Mouse (Mus musculus) layer of hippocampus, postnatal 14 days (tissue): ENCODE data around the gene Prr14. TPM values are rescaled to one million over a fixed set of nuclear protein-coding genes. Genes with fewer than 3 reads are reported as not detected.
"Not testable (repeated sequence)": the region's sequence is repeated elsewhere in the genome, so short reads cannot be mapped to it uniquely, and the experiment has no call there.

Experiments
- DNase-seq, 2 experiments: peaks; one replicate each; pipeline ENCODE4 v3.0.0; 2021 to 2022; ENCODE audit warnings: low spot score in 2 of 2, mixed read lengths in 1 of 2
- long read RNA-seq, 2 experiments: library from polyadenylated mRNA; stranded (forward); transcript quantifications; one replicate each; pipeline ENCODE4 v2.0.0; 2021
- total RNA-seq, 2 experiments: library from RNA; stranded (reverse); gene quantifications; 2 replicates each; pipeline ENCODE4 v1.2.3; 2021

The Prr14 gene
- total RNA-seq = 10 to 100 TPM; 29.4 to 31.3 TPM
- long read RNA-seq, experiment 1, transcript Prr14-201 (11 exons, 2,402 nt) = major isoform, 6 of 16 reads
- long read RNA-seq, experiment 1, partial matches to known transcripts = 5 of 16 reads
- long read RNA-seq, experiment 1, other reads (novel, unspliced or antisense) = 4 of 16 reads
- long read RNA-seq, experiment 2, transcript Prr14-201 (11 exons, 2,402 nt) = major isoform, 7 of 27 reads
- long read RNA-seq, experiment 2, partial matches to known transcripts = 5 of 27 reads
- long read RNA-seq, experiment 2, other reads (novel, unspliced or antisense) = 10 of 27 reads

GRCm38 (mm10) chr7:127459311-127459710 is at the start of gene Prr14:
Gene Prr14 (plus strand): TSS chr7:127459611.
- DNase-seq = not testable (repeated sequence)

- DNase-seq = no peak
Observed at GRCm38 (mm10) chr7:127411418-127411817, 48.0 kb upstream of the Prr14 start.

GRCm38 (mm10) chr7:127421388-127422191 is 37.8 kb upstream of the Prr14 start, which contains the start of gene Zfp688:
Gene Zfp688 (minus strand): TSS chr7:127422068.
- DNase-seq = peak; percentile 89 to 90

DNA sequence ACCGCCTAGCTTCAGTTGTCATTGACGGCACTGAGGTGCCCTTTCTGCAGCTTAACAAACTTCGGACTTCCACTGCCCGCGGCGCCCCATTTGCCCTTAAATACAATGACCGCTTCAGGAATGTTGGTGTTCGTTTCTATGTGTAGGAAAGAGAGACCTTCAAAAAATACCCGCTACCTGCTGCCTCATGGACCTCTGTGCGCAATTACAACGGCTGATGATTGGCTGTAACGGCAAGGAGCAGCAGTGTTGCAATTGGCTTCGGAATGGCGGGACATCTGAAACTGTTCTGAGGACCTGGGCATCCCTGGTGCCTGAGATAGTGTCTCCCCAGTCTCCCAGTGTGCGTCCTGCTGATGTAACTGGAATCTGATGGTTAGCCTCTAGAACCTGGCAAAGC is 37.2 kb upstream of the Prr14 start:
- peak; percentile 28 to 42 for DNase-seq

DNA sequence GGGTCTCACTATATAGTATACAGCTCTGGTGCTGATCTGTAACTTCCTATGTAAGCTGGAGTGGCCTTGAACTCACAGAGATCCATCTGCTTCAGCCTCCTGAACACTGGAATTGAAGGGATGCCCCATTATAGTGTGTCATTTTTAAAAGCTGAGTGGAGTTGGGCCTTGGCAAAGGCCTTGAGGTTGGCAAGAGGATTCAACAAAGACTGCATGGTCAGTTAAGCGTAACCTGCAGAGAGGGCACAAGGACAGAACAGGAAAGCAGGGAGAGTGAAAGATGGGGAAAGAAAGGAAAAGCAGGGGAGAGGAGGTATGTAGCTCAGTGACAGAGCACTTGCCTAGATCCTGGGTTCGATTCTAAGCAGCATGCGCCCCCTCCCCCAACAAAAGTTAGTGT is 34.1 kb upstream of the Prr14 start:
- DNase-seq = no peak

- no peak for DNase-seq
Observed at GRCm38 (mm10) chr7:127425911-127426310, 33.5 kb upstream of the Prr14 start.

GRCm38 (mm10) chr7:127426354-127426753 is 33.1 kb upstream of the Prr14 start:
- no peak for DNase-seq

GRCm38 (mm10) chr7:127435206-127435605 is 24.2 kb upstream of the Prr14 start:
- no peak for DNase-seq

GRCm38 (mm10) chr7:127437724-127438123 is 21.7 kb upstream of the Prr14 start:
- DNase-seq = no peak

- no peak for DNase-seq
Observed at GRCm38 (mm10) chr7:127443976-127444375, 15.4 kb upstream of the Prr14 start.

GRCm38 (mm10) chr7:127448521-127449300 is 10.7 kb upstream of the Prr14 start, which contains the start of gene Zfp689:
Gene Zfp689 (minus strand): TSS chr7:127449158.
- DNase-seq = peak; percentile 92 to 97

DNA sequence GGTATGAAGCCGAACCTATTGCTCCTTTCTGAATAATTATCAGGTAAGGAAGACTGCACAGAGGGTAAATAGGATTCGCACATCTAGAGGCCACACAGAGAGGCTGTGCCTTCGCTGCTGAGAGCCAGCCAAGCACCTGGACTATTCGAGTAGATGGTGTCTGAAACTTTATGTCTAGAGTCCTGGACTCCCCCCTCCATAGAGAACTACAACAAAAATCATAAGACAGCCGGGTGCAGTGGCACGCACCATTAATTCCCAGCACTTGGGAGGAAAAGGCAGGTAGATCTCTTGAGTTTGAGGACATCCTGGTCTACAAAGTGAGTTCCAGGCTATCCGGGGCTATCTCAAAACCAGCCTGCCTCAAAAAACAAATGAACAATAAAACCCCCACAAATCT is 9.4 kb upstream of the Prr14 start:
- no peak for DNase-seq

- DNase-seq = no peak
Observed at GRCm38 (mm10) chr7:127453056-127453455, 6.4 kb upstream of the Prr14 start.

DNA sequence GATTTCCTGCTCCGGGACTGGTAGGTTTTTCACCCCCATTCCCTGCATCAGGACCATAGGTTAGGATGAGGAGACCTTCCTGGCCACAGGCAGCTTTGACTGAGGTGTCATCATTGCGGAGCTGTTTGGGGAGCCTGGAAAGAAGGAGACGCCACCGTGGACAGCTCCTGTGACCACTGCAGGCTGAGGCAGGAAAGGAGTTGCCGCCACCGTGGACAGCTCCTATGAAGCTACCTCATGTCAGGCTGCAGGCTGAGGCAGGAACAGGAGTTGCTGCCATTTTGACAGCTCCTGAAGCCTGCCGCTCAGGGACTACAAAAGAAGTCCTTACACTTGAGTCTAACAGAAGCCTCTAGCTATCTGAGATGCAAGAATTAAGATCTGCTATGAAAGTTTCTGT is 4.5 kb upstream of the Prr14 start:
- DNase-seq = no peak

DNA sequence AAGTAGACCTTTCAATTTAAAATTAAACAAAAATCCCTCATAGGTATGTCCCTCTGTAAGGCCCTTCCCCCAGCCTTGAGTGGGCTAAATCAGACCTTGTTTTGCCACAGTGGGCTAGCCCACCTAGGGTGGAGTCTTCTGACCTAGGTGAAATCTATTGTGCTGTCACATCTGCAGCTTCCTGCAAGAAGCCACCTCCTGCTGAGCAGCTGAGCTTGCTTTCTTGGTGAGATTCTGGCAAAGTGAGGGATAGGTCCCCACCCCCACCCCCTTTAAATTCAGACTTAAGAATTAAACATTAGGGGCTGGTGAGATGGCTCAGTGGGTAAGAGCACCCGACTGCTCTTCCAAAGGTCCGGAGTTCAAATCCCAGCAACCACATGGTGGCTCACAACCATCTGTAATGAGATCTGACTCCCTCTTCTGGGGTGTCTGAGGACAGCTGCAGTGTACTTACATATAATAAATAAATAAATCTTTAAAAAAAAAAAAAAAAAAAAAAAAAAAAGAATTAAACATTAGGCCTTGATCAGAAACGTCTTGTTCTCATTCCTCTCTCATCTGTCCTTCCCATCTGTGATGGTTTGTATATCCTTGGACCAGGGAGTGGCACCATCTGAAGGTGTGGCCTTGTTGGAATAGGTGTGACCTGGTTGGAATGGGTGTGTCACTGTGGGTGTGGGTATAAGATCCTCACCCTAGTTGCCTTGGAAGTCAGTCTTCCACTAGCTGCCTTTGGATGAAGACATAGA is 864 bp upstream of the Prr14 start:
- not testable (repeated sequence) for DNase-seq

DNA sequence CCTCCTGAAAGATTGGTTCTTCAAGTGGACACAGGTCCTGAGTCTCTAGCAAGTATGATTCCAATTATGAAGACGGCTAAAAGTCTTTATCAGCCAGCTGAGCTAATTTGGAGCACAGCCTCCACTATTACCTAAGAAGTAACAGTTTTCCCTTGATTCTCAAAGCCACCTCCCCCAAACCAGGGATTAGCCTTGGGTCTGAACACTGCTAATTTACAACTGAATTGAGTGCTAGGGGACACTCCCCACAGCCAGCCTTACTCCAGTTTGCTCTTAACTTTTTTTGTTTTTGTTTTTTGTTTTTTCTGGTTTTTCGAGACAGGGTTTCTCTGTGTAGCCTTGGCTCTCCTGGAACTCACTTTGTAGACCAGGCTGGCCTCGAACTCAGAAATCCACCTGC is 5.8 kb downstream of the Prr14 start:
- DNase-seq = no peak

DNA sequence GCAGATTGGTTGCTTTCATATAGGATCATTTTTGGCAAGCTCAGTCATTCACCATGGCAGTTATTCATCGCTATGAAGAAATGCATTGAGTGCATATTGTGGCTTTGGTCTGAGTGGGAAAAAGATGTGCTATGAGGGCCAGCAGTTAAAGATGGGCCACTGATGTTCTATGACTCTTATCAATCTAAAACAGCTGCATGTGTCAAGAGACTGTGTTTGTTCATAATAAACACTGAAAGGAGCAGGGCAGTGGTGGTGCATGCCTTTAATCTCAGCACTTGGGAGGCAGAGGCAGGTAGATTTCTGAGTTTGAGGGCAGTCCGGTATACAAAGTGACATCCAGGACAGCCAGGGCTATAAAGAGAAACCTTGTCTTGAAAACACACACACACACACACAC is 6.3 kb downstream of the Prr14 start:
- not testable (repeated sequence) for DNase-seq

- DNase-seq = no peak
Observed at GRCm38 (mm10) chr7:127466606-127467005, 7.2 kb downstream of the Prr14 start.

DNA sequence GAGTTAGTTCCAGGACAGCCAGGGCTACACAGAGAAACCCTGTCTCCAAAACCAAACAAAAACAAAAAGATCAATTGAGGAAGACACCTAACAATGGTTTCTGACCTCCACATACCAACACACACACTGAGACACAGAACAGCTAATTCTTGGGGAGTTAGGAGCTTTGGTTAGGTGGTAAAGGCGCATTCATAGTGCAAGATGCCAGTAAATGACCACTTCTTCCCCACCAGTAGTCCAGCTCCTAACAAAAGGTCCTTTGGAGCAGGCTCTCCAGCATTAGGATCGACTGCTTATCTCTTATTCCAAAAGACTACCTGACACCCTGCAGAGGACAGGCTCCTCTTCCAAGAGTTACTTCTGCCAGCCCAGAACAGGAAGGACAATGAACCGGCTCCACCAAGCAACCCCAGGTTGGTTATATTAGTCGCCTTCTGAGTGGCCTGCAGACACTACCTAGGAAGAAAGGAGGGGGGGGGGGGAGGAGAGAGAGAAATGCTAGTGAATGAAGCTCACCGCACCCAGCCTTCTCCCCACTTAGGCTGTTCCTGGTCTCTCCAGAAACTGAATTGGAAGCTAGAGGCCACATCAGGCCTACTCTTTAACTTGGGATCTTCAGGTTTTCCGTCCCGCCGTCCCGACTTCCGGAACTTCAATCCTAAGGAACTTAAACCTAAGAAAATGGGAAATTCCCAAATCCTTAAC is 10.8 kb downstream of the Prr14 start:
- peak in 1 of 2 experiments; percentile 20 for DNase-seq
